Mouse (Mus musculus) c-Kit-negative CD71-positive TER-119-positive erythroid progenitor cells, embryonic 14.5 days (primary cell): Measurements from ENCODE around the gene Mettl5.

Experiments
- DNase-seq: peaks from one replicate; pipeline ENCODE4 v3.0.0-alpha.2; 2013; ENCODE audit warnings: low read depth, low spot score

The Mettl5 gene

DNA sequence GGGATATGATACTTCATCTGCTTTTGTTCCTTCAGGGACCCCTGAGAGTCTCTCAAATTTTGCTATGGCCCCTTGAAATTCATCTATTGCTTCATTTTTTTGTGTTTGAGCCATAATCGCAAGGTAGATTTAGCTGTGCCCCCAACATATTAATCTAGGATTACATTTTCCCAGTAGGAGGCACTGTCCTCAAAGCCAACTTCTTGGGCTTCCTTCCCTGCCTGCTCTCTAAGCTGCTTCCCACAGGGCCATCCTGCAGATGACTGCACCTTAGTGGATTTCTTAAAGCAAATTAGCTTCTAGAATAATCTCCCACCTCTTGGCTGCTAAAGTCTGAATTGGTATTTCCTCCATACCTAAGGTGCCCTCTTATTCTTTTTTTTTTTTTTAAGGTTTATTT lies 27.5 kb downstream of the Mettl5 start:
- no peak for DNase-seq

DNA sequence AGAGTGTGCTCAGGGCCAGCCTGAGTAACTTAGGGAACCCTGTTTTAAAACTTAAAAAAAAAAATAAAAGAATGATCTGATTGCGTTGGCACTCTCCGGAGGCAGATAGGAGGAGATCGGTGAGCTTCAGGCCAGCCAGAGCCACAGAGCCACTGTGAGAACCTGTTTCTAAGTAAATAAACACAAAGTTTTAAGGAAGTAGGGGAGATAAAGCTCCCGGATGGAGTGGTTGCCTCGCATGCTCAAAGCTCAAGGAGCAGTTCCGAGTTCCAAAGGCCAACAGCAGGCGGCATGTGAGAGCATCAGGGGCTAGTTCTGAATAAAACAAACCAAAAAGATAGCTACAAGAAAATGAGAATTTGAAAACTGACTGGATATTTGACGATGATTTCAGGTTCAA lies 29.0 kb downstream of the Mettl5 start:
- no peak for DNase-seq

DNA sequence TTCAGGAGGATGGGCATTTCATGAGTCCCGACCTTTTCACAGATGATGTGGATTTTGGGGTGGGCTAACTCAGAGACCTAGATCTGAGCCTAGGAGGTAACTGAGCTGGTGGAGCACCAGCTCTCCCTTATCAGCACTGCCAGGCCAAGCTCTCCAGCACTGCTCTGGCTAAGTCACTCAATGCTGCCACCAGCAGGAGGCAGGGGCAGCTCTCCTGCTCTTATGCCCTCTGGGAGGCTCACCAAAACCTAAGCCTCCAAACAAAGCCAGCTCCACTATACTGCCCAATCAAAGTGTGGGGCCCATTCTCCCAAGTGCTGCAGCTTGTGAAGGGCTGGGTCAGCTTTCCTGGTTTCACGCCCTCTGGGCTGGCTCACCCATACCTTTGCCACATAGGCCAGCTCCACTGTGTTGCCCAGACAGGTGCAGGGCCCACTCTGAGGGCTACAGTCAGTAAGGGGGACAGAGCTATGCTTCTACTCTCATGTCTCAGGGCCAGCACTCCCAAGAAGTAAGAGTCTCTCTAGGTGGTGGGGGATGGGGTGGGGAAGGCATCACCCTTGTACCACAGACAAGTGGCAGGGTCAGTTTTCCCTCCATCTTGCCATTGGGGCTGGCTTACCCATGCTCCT lies 33.9 kb downstream of the Mettl5 start:
- no peak for DNase-seq

DNA sequence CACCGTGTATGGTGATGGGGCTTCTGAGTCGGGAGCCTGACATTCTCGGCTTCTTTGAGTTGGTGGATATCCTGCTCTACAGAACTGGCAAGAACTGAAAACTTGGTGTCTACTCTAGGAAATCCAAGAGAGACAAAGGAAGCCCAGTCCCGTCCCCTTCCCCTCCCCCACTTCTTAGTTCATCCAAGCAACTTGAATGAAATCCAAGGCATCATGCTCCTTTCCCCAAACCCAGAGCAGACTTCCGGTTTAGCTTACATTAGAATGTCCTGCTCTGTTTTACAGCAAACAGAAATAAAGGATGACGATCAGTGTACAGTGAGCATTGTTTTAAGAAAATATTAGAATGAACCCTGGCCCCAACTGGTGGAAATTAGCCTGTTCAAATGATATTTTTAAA lies 36.2 kb downstream of the Mettl5 start:
- DNase-seq, result no peak

DNA sequence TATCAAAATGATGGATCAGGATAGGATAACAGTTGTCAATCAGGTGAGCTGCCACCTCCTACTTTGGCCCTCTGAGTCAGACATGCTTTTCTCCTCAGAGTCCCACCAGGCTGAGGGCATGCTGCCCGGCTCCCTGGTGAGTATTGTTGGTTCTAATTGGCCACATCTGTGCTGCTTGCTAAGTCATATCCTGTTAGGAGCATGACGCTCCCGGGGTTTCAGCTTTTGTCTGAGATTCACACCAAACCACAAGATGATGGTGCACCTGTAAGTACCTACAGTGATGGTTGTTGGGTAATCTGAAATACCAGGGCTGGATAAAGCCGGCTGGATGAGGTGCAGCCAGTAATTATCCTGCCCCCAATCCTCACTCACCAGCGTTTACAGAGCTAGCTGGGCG lies 45.2 kb downstream of the Mettl5 start:
- no peak for DNase-seq

DNA sequence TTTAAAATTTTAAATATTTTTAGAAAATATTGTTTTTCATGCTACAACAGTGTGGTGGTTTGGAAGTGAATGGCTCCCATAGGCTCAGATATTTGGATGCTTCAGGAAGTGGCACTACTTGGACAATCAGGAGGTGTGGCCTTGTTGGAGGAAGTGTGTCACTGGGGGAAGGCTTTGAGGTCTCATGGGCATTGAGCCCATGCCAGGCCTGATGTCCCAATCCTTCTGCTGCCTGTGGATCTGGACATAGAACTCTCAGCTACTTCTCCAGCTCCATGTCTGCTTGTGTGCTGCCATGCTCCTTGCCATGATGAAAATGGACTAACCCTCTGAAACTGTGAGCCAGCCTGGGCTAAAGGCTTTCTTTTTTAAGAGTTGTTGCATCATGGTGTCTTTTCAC lies 46.7 kb downstream of the Mettl5 start:
- no peak for DNase-seq

DNA sequence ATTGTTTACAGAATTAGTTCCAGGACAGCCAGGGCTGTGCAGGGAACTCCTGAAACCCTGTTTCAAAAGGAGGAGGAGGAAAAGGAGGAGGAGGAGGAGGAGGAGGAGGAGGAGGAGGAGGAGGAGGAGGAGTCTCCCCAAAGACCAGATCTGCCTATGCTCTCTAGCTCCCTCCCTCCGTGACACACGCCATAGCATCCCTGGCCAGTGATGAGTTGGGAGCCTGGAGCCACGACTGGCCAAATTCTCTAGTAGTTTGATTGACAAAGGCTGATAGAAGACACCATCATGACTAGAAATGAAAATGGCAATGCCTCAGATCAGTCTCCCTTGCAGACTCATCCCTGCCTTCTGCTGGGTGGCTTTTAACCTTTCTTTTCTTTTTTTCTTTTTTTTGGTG lies 47.4 kb downstream of the Mettl5 start:
- no peak for DNase-seq

DNA sequence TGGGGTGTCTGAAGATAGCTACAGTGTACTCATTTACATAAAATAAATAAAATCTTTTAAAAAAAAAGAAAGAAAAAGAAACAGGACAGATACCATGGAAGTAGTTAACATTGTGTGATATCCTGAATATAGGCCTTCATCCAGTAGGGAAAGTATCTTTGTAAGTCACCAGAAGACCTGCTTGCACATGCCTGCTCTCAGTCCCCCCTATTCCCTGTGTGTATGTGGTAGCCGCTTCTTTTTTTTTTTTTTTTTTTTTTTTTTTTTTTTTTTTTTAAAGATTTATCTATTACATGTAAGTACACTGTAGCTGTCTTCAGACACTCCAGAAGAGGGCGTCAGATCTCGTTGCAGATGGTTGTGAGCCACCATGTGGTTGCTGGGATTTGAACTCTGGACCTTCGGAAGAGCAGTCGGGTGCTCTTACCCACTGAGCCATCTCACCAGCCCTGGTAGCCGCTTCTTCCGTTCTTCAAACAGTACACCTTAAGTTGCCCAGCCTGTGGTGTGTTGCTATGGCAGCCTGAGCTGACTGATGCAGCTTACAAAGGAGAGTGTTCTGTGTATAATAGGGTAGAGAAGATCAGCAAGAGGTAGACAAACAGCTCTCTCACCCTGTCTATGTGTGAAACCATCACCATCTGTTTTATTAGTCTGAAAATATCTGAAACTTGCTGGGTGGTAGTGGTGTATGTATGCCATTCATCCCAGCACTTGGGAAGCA lies 48.0 kb downstream of the Mettl5 start:
- no peak for DNase-seq

DNA sequence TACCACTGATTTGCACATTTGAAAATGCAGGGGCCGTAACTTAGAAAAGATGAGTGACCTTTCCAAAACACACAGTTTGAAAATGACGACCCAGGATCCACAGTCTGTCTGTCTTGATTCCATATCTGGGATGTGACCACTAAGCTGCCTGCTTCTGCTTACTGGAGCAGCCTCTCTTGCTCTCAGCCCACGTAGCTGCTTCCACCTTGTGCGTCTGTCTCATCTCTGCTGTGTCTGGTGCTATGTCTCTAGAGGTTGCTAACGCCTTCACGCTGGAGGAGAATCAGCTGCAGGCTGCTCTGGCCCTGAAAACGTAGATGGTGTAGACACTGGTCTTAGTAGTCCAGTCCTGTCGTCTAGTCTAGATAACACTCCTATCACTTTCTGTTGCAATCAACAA lies 55.3 kb downstream of the Mettl5 start:
- DNase-seq, result no peak

DNA sequence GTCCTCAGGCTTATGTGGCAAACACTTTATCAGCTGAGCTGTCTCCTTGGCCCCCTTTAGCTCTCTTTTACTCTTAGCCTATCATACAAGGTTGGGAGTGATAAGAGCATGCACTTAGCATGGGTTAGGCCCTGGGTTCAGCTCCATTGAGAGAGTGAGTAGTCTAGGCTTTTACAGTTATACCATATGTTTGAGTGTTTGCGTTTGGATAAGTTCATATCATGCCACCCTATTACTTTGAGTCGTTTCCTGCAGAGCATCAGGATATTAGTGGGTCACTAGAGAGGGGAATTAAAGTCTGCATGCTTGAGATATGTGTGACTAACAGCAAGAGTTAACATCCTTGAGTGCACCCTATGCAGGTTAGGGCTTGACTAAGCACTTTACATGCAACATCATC lies 55.7 kb downstream of the Mettl5 start:
- no peak for DNase-seq

DNA sequence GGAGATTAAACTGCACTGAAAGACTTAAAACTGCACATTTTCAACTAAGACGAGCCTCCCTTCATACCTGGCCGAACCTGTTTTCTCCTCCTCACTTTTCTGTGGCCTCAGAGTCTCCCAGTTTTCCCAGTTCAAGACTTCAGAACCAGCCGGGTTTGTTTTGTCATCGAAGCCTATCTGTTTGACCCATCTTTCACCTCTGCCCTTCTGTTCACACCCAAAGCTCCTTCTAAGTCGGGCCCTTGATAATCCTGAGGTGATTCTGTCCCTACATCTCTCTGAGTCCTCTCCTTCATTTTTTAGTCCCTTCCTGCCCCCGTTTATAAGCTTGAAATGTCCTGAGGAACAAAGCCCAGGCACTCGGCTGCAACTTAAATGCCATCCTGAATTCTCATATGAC lies 57.4 kb downstream of the Mettl5 start:
- no peak for DNase-seq

DNA sequence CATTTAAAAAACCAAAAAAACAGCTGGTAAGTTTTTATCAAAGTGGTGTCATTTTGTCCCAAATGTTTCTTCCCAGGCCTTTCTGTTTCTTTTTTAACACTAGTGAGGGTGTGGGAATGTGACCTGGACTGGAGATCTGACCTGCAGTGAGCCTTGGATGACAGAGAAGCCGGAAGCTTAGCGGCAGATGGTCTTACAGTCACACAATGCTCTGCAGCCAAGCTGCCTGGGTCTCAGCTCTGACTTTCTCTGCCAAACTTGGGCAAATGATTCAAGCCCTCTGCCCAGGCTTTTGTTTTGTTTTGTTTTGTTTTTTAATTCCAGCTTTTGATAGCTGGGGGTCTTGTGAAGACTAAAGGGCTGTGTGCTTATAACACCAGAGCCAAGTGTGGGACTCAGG lies 59.0 kb downstream of the Mettl5 start:
- DNase-seq, result no peak

DNA sequence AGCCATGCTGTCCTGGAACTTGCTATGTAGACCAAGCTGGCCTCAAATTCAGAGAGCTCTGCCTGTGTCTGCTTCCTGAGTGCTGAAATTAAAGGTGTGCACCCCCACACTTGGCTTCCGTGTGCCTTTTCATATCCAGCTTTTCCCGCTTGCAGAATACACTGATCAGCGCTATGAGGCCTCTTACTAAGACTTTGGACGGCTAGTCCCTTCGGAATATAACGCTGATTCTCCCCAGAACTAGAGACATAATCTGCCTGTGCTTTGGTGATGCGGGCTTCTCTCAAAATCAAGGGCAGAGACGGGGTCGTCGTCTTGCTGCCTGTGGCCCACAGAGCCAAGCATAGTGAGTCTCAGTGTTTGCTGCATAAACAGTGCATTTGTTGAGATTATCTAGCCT lies 59.5 kb downstream of the Mettl5 start:
- DNase-seq, result no peak

DNA sequence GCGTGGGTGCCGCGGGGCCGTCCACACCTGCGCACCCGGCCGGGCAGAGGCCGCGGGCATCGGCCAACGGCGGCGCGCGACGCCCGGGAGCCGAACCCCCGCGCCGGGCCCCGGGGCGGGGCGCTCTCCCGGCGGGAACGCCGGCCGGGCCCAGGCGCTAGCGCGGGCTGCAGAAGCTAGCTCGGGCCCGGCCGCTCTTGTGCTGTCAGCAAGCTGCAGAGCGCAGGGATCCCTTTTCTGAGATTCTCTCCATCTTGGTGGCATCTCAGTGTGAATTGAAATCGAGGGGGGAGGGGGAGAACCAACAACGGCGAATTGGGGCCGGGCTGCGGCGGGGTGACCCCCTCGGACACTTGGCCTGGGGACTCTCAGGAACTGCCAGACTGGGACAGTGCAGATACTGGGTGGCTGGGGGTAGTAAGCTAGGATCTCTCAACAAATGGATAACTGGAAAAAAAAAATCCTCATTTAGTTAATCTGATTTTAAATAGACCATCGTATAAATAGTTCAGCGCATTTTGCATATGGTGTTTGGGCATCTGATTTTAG lies 62.2 kb downstream of the Mettl5 start:
- no peak for DNase-seq

DNA sequence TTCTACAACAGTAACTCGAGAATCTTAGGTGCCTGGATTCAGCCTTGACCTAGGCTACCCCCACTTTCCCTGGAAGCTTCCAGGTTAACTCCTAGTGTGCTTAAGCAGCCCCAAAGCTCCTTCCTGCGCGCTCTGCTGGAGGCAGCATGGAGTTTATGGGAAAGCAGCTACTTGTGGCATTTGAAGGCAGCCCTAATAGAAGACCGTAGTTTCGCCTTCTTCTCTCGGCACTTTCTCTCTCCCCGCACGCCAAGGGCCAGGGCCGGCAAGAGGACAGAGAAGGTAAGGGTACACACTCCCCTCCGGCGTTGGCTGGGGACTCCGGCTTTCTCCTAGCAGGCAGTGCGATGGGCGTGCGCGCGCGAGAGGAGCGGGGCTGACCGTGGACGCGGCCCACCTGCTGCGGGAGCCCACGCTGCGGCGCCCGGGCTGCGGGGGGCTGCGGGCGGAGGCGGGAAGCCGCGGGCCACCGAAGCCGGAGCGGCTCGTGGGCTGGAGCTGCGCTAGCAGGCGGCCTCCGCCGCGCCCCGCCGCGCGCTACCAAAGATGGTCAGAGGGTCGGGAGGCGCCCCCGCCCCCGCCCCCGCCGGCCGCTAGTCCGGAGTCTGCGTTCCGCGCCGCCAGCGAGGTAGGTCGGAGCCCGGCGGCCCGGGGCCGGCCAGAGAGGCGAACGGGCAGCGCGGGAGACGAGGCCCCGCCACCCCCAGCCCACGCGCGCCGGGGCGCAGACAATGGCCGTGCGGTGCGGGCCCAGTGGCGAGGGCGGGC lies 62.9 kb downstream of the Mettl5 start:
- no peak for DNase-seq

DNA sequence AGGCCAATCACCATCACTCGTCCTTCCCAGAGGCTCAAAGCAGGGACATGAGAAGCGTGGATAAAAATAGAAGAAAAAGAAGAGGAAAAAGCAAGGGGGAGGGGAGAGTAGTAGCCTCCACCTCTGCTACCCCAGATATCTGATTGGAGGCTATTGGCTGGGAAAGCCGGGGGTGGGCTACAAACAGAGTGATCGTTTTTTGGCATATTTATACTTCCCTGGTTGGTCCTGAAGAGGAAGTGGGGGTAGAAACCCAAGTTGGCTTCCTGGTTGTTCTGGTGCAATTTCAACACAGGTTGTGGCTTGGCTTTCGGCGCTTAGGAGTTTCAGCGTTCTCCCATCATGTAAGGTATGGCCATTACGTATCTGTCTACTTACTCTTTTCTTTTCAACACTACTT lies 63.7 kb downstream of the Mettl5 start, which contains the start of gene Klhl23:
Gene Klhl23 (plus strand): TSS at position 234 of the 400 bp plus-strand sequence.
- DNase-seq, result no peak
